Mouse (Mus musculus) G1E (cell line): ENCODE measurements around the gene Pdcd1lg2.

Experiments used
- CTCF ChIP-seq: IDR thresholded peaks from 2 replicates; pipeline ENCODE4 v1.5.1; 2012; ENCODE audit warnings: low read depth, low read length, inconsistent platforms, mixed read lengths
- GATA1 ChIP-seq: IDR thresholded peaks from 2 replicates; pipeline ENCODE4 v1.6.1; 2012; ENCODE audit warnings: borderline replicate concordance, low read length, inconsistent platforms, mixed read lengths
- POLR2AphosphoS5 ChIP-seq: IDR thresholded peaks from 2 replicates; pipeline ENCODE4 v1.6.1; 2012; ENCODE audit warnings: low read depth, low read length, inconsistent platforms; ENCODE audit not compliant: insufficient replicate concordance
- TAL1 ChIP-seq: conservative IDR thresholded peaks from 2 replicates; pipeline ENCODE4 v1.6.1; 2012; ENCODE audit warnings: low read depth, low read length, inconsistent platforms, mixed read lengths

DNA sequence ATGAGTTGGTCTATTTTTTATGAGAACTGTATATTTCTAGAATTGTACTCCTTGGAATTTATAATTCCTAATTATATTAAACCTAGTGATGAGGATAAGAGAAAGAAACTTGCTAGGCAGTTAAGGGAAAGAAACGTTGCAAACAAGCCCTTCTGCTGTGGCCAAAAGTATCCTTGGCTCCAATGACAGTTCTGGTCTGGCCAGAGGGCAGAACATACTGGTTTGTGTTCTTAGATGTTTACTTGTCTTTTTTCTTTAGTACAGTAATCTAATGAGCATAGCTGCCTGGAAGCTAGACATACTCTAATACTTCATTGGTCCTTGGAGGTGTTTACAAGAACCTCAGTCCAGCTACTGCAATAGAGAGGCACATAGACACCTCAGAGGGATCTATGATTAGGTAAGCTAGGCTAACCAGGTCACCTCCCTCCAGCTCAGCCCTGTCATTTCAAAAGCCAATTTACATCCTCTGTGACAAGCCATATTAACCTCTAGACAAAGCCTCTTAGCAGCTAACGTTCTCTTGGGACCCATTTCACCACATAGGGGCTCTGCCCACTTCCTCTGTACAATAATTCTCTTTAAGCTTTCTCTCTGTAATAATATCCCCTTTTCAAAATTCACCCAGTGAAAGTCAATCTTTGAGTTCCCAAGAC is 102.5 kb downstream of the Pdcd1lg2 start:
- TF ChIP-seq CTCF (no peak), GATA1 (no peak), POLR2AphosphoS5 (no peak), TAL1 (no peak)
